Mouse (Mus musculus) erythroblast, adult 5-6 weeks (primary cell): ENCODE data around the gene Cacna1e. TPM values are rescaled to one million over a fixed set of nuclear protein-coding genes. Genes with fewer than 3 reads are reported as not detected.

Source experiments
- ATAC-seq: replicated peaks from 2 replicates; pipeline ENCODE4 v1.8.0; 2016; ENCODE audit warnings: moderate number of reproducible peaks, mild to moderate bottlenecking, moderate TSS enrichment, inconsistent platforms; ENCODE audit not compliant: poor library complexity, low FRiP score, severe bottlenecking
- total RNA-seq, 2 experiments: library from RNA; stranded (forward) in 1 of 2; stranded (reverse) in 1 of 2; fragments of 150-400 nt in 1 of 2; fragments of 200-764, 138-1000 nt in 1 of 2; gene quantifications; 2 replicates each; pipeline versions ENCODE4 v1.2.3 to v1.2.4; 2015 to 2017; ENCODE audit warnings: low replicate concordance in 2 of 2

Cacna1e gene
- total RNA-seq, 2 experiments from 2014 or later, result 0.85 to 1.2 TPM

DNA sequence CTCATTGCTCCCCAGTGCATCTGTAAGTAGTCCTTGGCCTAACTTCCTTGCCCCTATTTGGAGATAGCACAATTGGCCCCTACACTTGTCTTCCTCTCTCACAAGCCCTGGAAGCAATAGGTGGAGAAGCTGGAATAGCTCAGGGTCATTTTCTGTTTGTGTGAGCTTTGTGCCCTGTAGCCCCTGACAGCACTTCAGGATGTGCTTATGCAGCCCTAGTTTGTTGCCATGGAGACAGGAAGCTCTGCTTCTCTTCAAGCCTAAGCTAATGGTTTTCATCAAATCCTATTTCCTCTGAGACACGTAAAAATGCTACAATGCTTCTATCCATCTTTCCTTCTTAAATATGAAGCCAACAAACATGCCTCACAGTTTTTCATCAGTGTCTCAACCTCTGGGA, 328.5 kb downstream of the Cacna1e start:
- ATAC-seq, result no peak

DNA sequence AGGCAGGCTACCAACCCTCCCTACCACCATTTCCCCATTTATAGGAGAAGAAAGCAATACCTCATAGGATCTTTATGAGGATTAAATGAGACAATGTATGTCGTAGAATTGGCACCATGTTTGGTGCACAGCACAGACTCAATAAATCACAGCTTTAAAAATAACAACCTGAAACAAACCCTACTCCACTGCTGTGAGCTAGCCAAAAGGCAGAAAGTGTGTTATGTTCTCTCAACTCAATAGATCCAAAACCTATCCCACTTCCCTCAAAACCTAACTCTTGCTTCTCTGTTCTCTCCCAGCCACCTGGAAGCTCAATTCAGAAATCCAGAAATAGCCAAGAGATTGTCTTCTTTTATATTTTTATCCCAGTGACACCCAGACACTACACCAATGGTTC, 331.2 kb downstream of the Cacna1e start:
- ATAC-seq, result no peak

DNA sequence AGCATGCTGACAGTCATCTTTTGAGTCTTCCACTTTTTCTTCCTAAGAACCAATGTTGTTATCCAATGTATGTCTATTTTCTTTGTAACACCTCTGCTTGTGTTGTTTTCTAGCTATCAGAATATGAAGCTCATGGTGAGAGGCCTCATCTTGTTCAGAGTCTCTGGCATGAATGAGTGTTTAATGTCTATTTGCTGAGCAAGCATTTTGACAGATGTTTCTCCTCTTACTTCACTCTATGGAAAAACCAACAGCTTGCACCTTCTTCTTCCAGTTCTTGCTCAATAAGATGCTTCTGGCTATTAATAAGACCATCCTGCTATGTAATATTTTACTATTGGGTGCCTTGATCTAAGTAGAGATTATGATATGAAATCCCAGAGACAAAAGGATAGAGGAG, 346.9 kb downstream of the Cacna1e start:
- ATAC-seq, result no peak

DNA sequence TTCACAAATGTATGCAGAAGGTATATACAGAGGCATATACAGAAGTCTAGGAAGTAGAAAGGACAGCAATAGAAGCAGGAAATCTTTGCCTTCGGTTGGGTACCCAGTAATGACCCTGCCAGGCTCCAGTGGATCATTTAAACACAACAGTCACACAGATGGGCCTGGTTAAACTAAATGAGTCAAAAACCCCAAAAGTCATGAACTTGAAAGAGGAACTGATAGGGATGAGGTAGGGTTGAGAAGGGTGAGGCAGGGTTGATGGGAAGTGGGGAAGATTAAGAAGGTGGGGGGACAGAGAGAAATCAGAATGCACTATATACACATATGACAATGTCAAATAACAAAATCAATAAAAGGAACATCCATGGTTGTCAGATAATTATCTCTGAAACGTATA, 347.5 kb downstream of the Cacna1e start:
- no peak for ATAC-seq

DNA sequence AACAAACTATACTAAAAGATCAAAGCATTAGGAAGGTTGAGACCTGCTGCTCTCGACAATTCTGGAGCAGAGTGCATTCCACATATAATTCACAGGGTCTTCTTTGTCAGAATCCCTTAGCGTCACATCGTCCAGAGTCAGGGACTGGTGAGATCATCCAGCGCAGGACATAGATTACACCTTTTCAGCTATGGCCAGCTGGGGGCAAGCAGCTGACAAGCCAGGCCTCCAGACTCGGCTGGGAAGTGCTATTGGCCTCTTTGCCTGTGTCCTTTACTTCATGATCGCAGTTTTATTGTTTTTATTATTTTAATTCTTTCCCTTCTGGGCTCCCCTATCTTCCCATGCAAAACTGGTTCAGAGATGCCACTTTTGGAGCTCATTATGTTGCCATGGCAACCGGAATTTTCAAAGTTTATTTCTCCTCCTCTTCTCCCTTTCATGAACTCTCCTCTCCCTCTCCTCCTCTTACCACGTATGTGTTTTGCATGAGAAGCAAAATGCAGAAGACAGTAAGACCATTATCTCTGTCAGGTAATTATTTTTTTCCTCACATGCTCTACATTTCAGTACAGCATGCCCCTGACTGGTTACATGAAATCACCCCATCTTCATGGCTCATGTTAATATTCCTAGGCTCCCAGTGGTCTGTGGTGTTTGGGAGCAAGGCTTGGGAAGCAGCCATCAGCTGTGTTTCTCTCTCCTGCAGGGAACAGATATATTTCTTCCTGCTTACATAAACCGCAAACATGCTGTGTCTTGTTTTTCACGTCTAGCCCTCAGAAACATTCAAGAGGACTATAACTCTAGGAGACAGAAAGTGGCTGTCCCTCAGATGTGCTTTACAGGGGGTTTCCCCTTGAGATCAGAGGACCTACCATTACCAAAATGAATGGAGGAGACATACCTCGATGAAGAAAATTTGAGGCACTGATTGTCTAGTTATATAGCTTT, 351.0 kb downstream of the Cacna1e start:
- ATAC-seq, result no peak

DNA sequence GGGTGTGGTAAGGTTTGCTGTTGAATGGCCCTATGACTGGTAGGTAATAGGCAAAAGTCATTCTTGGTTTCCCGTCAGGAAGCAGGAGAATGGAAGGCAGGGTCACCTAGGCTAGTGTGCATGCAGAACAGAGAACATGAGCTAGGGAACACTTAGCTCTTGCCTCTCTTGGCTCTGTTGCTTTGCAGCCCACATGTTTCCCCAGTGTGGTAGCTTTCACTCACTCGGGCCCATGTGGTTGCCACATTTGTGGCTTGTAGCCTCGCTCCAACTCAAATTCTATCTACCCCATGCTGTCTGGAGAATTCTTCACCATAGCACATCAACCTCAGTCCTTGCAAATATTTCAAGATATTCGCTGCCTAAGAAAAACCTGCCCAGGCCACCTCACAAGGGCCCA, 354.6 kb downstream of the Cacna1e start:
- no peak for ATAC-seq

DNA sequence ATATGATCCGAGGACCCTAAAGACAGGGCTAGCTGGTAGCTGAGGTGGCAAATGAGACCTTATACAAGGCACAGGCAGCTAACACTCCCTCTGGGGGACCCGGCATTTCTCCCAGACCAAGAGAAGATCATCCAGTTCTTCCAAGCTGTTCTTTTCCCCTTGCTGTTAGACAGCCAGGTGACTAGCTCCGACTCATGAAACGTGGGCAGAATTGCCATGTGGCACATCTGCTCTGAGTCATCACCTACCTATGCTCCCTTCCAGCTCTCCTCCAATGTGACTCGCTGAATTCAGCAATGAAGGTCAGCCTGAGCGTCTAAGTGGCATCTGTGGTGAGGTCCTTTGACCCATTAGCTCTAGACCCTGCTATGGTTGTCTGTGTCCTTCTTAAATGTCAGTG, 355.5 kb downstream of the Cacna1e start:
- ATAC-seq, result no peak

DNA sequence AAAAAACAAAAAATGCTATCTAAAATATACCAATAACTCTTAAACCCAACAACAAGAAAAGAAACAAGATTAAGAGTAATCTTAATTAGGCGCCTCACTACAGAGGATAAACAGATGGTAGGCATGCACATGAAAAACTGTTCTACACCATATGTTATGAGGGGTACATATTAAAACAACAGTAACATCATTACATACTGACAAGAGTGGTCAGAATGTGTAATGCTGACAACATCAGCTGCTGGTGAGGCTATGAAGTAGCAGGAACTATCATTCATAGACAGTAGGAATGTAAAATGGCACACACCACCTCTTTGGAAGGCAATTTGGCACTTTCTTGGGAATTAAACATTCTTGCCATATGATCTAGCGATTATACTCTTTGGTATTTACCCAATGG, 363.6 kb downstream of the Cacna1e start:
- ATAC-seq, result no peak

DNA sequence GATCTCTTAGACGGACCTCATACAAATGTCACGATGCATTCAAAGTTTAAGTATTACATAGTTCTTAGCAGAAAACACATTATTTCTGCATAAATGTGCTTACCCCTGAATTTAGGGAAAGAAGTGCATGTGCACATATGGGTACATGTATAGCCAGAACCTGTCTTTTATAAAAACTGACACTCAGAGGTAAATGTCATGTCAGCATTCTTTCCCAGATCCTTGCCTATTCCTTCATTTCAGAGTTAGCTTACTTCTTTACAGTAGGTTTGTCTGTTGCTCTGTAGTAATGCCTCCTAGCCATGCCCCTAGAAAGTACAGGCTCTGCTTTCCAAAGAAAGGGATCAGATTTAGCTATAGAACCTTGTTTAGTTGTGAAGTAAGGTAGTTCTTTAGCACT, 369.0 kb downstream of the Cacna1e start:
- no peak for ATAC-seq

DNA sequence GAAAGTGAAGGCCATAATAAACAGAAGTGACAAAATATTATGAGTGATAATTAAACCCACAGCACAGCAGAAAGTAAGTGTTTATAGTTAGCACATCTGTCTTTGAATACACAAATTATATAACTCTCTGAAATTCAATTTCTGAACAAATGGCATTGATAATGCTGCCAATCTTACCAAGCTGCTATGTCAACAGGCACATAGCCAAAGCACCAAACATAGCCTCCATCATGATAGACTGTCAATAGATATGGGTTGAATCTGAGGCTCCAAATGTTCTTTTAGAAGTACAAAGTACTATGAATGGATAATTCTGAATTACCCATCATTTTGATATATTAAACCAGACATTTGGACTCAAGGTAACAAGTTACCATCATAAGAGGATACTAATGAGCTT, 372.6 kb downstream of the Cacna1e start:
- no peak for ATAC-seq

DNA sequence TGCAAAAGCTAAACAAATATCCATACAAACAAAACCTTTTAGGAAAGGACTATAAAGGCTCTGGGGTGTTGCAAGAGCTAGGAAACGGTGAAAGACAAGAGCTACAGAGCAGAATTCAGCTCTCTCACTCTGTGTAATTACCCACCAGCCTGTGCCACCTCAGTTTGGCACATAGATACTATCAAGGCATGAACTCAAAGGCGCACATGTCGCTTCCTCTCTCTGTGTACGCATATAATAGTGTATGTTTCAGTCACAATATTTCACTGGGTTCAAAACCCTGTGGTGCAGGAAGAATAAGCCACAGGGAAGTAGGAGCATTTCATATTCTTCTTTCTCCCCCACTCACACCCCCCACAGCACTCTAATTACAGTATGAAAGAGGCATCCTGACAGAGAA, 380.3 kb downstream of the Cacna1e start:
- ATAC-seq, result no peak

DNA sequence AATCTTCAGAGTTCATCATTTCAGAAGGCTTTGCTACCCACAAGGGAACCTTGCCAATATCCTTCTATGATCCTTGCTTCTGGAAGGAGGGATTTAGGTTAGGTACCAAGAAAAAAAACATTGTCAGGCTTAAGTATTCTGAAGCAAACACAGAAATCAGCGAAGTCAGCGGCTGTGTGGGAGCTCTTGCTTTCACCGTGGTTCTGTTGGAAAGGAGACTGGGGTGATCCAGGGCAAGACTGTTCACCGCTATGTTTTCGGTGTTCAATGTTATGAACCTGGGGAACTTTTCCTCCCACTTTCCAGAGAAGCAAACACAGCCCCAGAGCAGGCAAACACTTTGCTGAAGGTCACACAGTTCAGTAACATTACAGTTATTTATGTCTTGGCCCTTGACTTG, 383.4 kb downstream of the Cacna1e start:
- ATAC-seq, result no peak

DNA sequence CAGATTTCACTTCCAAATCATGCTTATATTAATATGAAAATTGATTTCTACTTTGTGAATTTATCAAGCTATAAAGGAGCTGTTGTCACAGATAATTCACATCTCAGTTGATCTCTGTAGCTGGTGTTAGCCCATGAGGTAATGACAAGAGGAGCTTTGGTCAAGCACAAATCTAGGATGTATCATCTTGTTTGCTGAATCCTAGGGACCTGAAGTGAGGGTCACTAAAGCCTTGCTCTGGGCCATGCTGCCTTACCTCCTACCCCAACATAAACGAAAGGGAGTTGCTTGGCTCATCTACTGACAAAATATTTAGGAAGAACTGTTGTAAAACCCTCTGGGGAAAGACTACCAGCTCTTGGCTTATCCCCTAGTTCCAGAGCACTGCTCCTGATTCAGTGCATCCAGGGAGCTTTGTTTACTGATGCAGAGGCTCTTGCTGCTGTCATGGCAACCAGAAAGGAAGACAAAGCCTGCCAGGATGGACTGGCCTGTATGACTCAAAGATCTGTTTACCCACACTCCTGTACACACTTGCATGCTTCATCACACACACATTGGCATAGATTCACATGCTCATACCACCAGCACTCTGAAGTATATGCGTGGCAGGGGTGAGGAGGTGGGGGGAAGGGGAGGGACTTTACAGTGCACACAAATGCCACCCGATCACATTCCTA, 384.0 kb downstream of the Cacna1e start:
- ATAC-seq, result no peak

DNA sequence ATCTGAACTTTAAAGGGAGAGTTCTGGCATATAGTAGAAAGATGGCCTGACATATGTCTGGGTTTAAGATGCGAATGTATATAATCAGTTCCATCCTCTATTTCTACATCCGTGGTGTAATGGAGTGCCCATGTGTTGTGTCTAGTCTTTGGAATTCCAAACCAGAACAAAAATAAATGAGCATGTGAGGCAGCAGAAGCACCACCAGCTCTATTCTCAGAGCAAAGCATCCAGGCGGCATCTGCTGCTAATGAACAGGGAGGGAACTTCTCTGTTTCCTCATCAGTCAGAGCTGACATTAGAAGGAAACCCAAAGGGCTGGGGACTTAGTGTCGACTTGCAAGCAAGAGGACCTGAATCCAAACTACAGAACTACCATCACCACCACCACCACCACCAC, 385.5 kb downstream of the Cacna1e start:
- no peak for ATAC-seq

DNA sequence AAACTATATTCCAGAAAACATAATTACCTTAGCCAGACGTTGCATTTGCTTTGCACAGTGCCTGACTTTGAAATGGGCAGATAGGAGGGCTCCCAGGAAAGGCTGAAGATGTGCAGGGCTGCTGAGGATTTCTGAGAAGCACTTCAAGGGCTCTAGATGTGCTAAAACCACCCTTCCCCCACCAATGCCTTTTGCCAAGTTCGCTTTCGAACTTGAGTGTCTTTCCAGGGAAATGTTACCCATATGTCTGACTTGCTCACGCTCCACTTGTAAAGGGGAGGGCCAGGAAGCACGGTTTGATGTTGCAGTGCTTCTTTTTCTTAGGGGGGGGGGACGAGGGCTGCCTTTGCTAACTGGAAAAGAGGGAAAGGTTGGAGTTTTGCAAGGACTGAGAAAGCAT, 393.2 kb downstream of the Cacna1e start:
- no peak for ATAC-seq

DNA sequence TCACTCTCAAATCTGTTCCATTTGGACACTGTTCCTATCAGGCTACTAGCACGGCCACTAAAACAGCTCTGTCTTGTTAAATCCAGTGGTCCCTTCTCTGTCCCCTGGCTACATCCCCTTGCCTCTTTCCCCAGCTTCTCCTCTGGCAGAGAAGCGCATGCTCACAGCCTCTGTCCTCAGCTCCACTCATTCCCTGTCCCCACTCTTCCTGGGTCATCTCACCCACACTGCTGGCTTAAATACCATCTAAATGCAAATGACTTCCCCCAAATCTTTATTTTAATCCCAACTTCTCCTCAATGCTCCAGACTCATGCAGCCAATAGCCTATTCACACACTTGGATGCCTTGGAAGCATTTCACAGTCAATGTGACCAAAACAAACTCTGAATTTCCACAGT, 407.6 kb downstream of the Cacna1e start:
- no peak for ATAC-seq

DNA sequence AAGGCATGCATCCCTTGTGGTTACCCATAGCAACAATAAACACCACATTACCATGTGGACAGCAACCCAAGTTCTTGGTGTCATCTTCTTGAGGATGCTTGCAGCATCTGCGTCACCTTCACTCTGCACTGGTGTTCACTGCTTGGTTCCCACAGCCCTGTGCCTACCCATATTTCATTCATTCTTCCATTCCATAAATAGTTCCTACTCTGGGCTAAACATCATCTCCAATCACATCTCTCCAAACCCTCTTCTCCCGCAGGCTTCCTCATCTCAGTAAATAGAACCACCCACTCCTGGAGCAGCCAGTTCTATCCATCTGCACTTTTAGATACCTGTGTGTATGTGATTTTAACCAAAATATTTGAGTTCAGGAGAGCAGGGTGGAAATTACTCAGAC, 408.6 kb downstream of the Cacna1e start:
- no peak for ATAC-seq

DNA sequence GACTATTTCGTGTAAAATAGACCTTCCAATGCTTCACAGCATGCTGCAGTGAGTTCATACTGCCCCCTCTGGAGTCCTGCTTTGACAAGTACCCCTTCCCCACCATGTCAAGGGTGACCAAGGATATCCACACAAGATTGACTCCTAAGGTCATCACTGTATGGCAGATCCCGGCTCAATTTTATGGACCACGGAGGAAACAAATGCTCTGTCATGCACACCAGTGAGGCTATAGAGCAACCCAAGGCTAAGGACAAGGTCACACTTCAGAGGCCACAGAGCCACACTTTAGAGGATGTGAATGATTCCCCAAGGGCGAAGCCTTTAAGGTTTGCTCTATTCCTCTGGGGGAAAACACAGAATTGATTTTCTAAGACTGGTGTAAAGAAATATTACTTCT, 410.1 kb downstream of the Cacna1e start:
- ATAC-seq, result no peak

DNA sequence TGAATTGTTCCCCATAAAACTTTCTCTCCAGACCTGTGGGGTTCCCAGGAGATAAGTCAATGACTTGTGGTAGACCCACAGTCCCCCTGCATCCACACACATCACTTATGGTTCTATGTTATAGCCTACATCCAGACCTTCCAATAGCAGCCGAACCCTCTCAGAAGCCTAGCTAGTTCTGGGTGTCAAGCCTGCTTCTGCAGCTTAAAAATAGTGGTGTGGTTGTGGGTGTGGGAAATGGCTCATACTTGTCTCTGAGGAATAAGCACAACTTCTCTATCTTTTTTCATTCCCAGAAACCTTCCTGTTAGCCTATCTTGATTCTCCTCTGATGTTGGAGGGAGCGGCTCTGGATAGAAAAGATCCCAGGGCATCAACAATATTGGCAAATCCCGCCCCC, 417.0 kb downstream of the Cacna1e start:
- ATAC-seq, result no peak

DNA sequence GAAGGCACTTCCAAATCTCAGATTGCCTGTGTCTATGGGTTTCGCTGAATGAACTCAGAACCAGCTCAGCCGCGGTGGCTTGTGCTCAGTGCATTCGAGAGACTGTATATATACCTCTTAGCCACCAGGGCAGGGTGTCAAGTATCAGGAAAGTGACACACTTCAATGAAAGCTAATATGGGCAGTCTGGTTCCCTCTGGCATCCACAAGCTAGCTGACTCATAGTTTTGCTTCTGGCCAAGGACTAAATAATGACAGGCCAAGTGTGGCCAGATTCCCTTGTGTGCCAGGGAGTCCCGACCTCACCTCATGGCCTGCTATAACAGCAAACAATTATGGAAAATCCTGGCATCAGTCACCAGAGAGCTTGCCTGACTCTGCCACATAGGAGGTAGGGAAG, 422.8 kb downstream of the Cacna1e start:
- ATAC-seq, result no peak

DNA sequence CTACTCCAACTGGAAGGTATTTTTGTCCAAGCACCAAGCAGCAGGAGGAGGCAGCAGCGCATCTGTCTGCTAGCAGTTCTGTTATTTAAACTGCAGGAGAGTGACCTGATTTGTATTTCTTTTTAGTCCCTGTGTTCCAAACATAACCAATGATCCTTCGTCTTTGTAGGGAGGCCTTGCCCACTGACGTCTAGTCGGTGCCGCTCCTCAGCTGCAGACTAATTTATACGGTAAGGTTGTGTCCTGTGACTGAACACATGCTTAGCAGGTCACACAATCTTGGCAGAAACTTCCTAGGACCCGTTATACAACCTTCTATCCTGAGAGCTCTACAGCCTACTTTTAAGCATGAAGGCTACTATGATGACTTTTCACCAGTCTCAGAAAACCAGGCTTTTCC, 424.2 kb downstream of the Cacna1e start:
- ATAC-seq, result no peak
